Mouse (Mus musculus): ENCODE data around the gene Rnf144b.

DNA sequence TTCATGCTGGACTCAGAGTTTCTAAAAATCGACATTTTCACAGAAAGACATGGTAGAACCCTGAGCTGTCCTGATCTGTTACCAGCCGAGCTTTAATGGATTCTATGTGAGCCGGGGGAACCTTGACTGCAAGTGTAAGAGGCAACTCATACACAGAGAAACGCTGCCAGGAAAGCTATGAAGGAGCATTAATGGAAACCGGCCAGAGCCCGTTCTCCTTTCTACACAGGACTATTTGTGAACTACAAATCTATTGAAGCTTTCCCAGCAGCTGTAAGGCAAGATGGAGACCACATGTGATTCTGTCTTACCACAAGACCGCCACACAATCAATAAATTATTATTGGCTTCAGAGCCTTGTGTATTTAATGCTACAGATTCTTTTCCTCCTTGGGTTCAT lies 13.3 kb downstream of the Rnf144b start:
- TF ChIP-seq POLR2A (IDR thresholded peaks at IDR 0.05; ENCODE audit: borderline replicate concordance, extremely low read depth, insufficient read depth, insufficient read length, poor library complexity, severe bottlenecking): no peak
- TF ChIP-seq CTCF (IDR thresholded peaks at IDR 0.05; ENCODE audit: borderline replicate concordance, extremely low read depth, insufficient read depth, insufficient read length): no peak

Data from brain, embryonic 14.5 days (tissue).